Mouse (Mus musculus) testis, adult 10 weeks (tissue): ENCODE results near the gene Man2b1. TPM values are rescaled to one million over a fixed set of nuclear protein-coding genes. Genes with fewer than 3 reads are reported as not detected.

ENCODE experiments used
- polyA plus RNA-seq: library from polyadenylated mRNA; stranded (reverse); fragments of 350-450 nt; fragmentation: Illumina TruSeq; extraction: RNeasy Lipid Tissue Mini Kit (QIAGEN cat#74804); gene quantifications from one replicate; pipeline ENCODE4 v1.2.3, GENCODE M21; 2014; ENCODE audit warnings: low read depth, low replicate concordance

The Man2b1 gene
- polyA plus RNA-seq = 3.9 TPM

DNA sequence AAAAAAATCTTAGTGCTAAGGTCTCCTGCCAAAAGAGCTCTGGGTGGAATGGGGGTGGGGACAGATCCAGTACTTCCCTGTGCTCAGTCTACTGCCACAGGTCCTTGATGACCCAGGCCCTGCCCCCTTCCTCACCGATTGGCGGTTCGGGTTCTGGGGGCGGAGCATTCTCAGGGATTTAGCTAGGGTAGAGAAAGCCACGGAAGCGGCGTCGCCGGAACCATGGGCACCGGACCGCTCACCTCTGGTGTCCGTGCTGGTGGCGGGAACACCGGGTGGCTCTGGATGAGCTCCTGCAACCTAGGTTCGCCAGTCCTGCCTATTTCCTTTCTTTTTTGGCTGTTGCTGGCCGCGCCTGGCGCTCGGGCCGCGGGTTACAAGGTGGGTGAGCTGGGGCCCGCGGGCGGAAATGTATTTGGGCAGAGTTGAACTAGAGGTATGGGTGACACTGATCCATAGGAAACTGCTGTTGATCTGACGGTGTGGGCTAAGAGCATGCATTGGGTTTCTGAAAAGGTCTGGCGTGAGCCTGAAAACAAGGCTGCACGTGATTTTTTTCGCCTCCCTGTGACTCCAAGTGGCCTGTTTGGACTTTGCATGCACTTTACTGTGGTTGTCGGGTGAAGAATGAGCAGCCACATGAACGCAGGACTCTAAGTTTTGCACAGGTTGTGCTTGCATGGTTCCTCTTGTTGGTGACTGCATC, at the start of gene Man2b1:
Gene Man2b1 (plus strand): TSS at position 163 of the 706 bp plus-strand sequence.

DNA sequence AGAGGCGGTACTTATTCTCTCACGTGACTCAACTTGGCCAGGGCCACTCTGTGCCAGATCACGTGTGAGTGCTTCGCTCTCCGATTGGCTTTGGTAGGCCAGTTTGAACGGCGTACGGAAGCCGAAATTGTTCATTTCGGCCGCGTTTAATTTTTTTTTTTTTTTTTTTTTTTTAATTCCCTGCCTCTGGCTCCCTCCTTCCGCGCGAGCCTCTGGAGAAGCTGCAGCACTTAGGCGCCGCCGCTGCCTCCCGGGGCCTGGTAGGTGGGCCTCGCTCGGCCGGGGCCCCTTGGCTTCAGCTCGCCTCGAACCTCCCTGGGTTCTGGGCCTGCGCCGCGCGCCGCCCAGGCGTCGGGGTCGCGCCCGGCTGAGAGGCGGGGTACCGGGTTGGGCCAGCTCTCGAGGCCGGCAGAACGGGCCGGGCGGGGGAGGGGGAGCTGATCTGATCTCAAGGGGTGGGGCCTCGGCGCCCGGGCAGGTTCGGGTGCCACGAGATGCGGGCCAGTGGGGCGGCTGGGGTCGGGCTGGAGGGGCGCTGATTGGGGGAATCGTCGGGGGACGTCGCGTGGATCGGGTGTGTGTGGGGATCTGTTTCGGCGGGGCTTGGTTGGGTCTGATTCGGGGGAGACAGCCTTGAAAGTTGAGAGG, 46.2 kb upstream of the Man2b1 start, which contains the start of gene Tnpo2:
Gene Tnpo2 (plus strand): TSS at position 198 of the 648 bp plus-strand sequence.

DNA sequence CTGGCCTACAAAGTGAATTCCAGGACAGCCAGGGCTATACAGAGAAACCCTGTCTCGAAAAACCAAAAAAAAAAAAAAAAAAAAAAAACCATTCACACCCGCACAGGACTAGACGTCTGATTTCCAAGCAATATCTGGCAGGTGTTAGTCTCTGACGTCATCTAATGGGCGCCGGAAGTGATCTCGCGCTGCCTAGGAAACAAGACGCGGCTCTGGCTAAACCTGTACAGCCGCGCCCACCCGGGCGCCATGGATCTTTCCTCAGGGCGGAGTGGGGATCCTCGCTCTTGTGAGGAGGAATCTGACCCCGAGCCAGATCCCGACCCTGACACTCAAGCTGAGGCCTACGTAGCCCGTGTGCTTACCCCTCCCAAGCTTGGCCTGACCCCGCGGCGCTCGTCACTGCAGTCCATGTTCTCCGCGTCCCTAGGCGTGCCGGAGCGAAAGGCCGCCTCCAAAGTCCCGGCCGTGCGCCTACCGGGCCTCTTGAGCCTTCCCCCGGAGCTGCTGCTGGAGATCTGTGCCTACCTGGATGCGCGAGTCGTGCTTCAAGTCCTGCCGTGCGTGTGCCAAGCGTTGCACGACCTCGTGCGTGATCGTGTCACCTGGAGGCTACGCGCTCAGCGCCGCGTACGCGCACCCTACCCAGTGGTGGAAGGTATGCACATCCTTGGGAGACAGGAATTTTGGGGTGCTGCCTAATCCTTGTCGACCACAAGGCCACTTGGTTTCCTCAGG, 23.0 kb upstream of the Man2b1 start, which contains the start of gene Fbxw9:
Gene Fbxw9 (plus strand): TSS at position 177 of the 738 bp plus-strand sequence.

GRCm38 (mm10) chr8:85067982-85068381, 15.1 kb upstream of the Man2b1 start, which contains the start of gene Gm5741:
TSS of gene Gm5741 (minus strand) at chr8:85067982.

DNA sequence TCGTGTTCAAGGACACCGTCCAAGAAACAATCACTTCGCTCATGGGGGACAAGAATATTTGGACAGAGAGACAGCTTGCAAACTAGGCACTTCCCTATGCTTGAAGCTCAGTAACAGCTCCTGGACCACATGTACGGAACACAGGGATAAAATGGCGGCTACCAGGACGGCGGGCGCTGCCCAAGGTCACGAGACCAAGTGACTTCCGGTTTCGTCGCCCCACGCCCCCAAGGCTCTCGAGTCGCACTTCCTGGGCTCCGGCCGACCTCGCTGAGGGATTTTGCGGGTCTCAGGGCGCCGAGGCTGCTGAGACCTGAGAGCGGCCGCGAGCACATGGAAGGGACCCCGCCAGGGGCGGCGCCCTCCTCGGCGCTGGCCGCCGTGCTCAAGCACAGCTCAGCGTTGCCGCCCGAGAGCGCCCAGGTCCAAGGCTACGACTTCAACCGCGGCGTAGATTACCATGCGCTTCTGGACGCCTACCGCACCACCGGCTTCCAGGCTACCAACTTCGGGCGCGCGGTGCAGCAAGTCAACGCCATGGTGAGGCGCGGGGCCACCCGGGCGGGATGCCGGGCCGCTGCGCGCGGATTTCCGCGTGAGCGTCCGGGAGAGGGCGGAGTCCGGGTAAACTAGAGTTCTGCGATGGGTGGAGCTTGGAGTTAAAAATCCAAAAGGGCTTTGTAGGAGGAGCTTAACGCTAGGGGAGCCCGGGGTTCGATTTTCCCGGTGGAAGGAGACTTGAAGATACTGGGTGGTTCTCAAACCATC, 11.4 kb upstream of the Man2b1 start, which contains the start of gene Dhps:
Gene Dhps (plus strand): TSS at position 244 of the 768 bp plus-strand sequence.

GRCm38 (mm10) chr8:85080532-85081215, 2.4 kb upstream of the Man2b1 start, which contains the start of gene Wdr83os:
TSS of gene Wdr83os (plus strand) at chr8:85080740.

DNA sequence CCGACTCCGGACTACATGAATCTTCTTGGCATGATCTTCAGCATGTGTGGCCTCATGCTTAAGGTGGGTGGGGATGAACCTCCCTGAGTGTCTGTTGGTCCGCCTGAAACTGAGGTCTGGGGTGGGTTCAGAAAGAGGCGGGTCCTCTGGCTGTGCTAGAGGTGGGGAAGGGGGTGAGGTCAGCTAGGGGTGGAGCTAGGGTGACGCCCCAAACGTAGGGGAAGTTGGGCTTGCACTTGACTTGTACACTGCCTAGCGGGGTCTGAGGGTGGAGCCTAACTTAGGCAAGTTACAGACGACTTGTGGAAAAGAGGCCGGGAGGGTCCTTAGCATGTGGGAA, 1.9 kb upstream of the Man2b1 start, which contains the start of gene Wdr83:
Gene Wdr83 (minus strand): TSS at position 91 of the 340 bp plus-strand sequence.

GRCm38 (mm10) chr8:85122995-85123394, 39.9 kb downstream of the Man2b1 start, which contains the start of gene Zfp791:
TSS of gene Zfp791 (minus strand) at chr8:85123095.

Other genes with a start within 250 kb of the Man2b1 start
- gene Rad23a, start 242.6 kb upstream of the Man2b1 start, polyA plus RNA-seq = 7.1 TPM
- gene Calr, start 236.3 kb upstream of the Man2b1 start, polyA plus RNA-seq = 720 TPM
- gene Farsa, start 226.3 kb upstream of the Man2b1 start, polyA plus RNA-seq = 6.7 TPM
- 458 TPM for gene Syce2, start 211.2 kb upstream of the Man2b1 start, polyA plus RNA-seq
- 3.6 TPM for gene Gcdh, start 189.3 kb upstream of the Man2b1 start, polyA plus RNA-seq
- 0.22 TPM for gene Klf1, start 181.3 kb upstream of the Man2b1 start, polyA plus RNA-seq
- 1.5 TPM for gene Dnase2a, start 174.7 kb upstream of the Man2b1 start, polyA plus RNA-seq
- gene Mast1, start 145.9 kb upstream of the Man2b1 start, polyA plus RNA-seq = not detected
- gene Rtbdn, start 136.3 kb upstream of the Man2b1 start, polyA plus RNA-seq = not detected
- gene Gm49661, start 113.8 kb upstream of the Man2b1 start, polyA plus RNA-seq = not detected
- 15.6 TPM for gene Prdx2, start 113.7 kb upstream of the Man2b1 start, polyA plus RNA-seq
- gene Rnaseh2a, start 113.5 kb upstream of the Man2b1 start, polyA plus RNA-seq = 87.9 TPM
- gene Junb, start 104.6 kb upstream of the Man2b1 start, polyA plus RNA-seq = not detected
- gene Hook2, start 92.7 kb upstream of the Man2b1 start, polyA plus RNA-seq = 14.0 TPM
- not detected for gene Best2, start 68.7 kb upstream of the Man2b1 start, polyA plus RNA-seq
- 16.5 TPM for gene Asna1, start 58.0 kb upstream of the Man2b1 start, polyA plus RNA-seq
- gene Trir, start 56.4 kb upstream of the Man2b1 start, polyA plus RNA-seq = 13.2 TPM
- gene Tnpo2, start 46.4 kb upstream of the Man2b1 start, polyA plus RNA-seq = 14.0 TPM
- 5.7 TPM for gene Fbxw9, start 23.2 kb upstream of the Man2b1 start, polyA plus RNA-seq
- not detected for gene Gm5741, start 15.3 kb upstream of the Man2b1 start, polyA plus RNA-seq
- gene Dhps, start 11.5 kb upstream of the Man2b1 start, polyA plus RNA-seq = 12.3 TPM
- 2.9 TPM for gene Wdr83os, start 2.5 kb upstream of the Man2b1 start, polyA plus RNA-seq
- gene Wdr83, start 2.0 kb upstream of the Man2b1 start, polyA plus RNA-seq = 1.3 TPM
- gene Zfp791, start 39.8 kb downstream of the Man2b1 start, polyA plus RNA-seq = 0.83 TPM
- gene Cks1brt, start 68.7 kb downstream of the Man2b1 start, polyA plus RNA-seq = not detected
- gene Olfr371, start 142.7 kb downstream of the Man2b1 start, polyA plus RNA-seq = 0.67 TPM
- 50.5 TPM for gene Orc6, start 216.4 kb downstream of the Man2b1 start, polyA plus RNA-seq
- gene Vps35, start 216.5 kb downstream of the Man2b1 start, polyA plus RNA-seq = 247 TPM